Mouse (Mus musculus) kidney, embryonic 15.5 days (tissue): ENCODE data around the gene Cdkn2d. TPM values are rescaled to one million over a fixed set of nuclear protein-coding genes. Genes with fewer than 3 reads are reported as not detected.

Source experiments
- ATAC-seq: fragments of 200-750 bp; cut with Nextera tagmentation; replicated peaks from 2 replicates; pipeline ENCODE4 v1.8.0; 2017; ENCODE audit warnings: moderate TSS enrichment; ENCODE audit not compliant: low FRiP score
- H3K27ac ChIP-seq: fragments of 300-500 bp; sonication (generic); 2 replicates; pipeline ENCODE4 v1.5.1; 2015; ENCODE audit warnings: mild to moderate bottlenecking, inconsistent platforms
- H3K27me3 ChIP-seq: fragments of 300-500 bp; sonication (generic); 2 replicates; pipeline ENCODE4 v1.6.1; 2015; ENCODE audit warnings: inconsistent platforms
- H3K36me3 ChIP-seq: fragments of 300-500 bp; sonication (generic); 2 replicates; pipeline ENCODE4 v1.6.1; 2015; ENCODE audit warnings: inconsistent platforms
- H3K4me1 ChIP-seq: fragments of 300-500 bp; sonication (generic); 2 replicates; pipeline ENCODE4 v1.6.1; 2015; ENCODE audit warnings: inconsistent platforms
- H3K4me2 ChIP-seq: fragments of 300-500 bp; sonication (generic); 2 replicates; pipeline ENCODE4 v1.6.1; 2015; ENCODE audit warnings: moderate library complexity, mild to moderate bottlenecking, inconsistent platforms
- H3K4me3 ChIP-seq: fragments of 300-500 bp; sonication (generic); replicated peaks from 2 replicates; pipeline ENCODE4 v1.5.1; 2015; ENCODE audit warnings: mild to moderate bottlenecking, inconsistent platforms
- H3K9ac ChIP-seq: fragments of 300-500 bp; sonication (generic); 2 replicates; pipeline ENCODE4 v1.6.1; 2015; ENCODE audit warnings: mild to moderate bottlenecking, inconsistent platforms
- H3K9me3 ChIP-seq: fragments of 300-500 bp; sonication (generic); replicated peaks from 2 replicates; pipeline ENCODE4 v1.6.1; 2016; ENCODE audit warnings: inconsistent platforms
- WGBS: fragments of 180-500 bp; shearing (Covaris S2); methylation state at CpG from one replicate; pipeline ENCODE4 v1.1.7; 2015; ENCODE audit warnings: mixed read lengths; 5-methylcytosine and 5-hydroxymethylcytosine counted together
- polyA plus RNA-seq: library from polyadenylated mRNA; unstranded; fragments of >200 nt; fragmentation: Nextera tagmentation; extraction: Ambion mirVana; gene quantifications from 2 replicates; pipeline ENCODE4 v1.2.1, GENCODE M21; 2015

Gene Cdkn2d
- 51.2 and 51.5 TPM in 2 replicates for polyA plus RNA-seq

DNA sequence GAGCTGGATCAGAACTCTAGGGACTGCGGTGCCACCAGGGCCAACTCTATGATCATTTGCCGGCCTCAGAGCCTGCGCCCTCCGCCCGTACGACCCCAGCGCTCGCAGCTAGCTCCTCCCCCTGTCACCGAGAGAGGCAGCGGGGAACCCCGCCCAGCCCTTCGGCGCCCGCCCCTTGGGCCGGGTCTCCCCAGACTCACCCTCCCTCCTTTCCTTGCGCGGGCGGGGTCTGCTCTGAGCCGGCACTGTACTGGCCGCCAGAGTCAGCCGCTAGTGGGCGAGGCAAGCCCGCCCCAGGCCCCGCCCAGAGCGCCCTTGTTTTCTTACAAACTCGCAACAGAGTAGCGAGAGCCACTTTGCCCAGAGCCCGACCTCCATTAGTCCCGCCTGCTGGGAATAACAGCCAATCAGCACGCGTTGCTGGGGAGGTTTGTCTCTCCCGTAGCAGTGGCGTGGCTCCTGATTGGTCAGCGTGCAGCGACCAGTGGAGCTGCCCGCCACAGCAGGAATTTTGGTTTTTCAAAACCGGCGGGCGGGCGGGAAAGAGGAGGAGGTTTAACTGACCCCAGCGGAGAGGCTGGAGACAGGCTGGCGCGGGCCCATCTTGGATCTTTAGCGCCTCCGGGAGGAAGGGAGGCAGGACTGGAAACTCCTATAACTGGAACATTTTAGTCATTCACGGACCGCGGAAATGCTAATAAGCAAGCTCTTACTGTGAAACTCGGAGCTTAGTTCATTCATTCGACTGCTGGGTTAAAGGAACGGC lies at the start of gene Cdkn2d:
Gene Cdkn2d (minus strand): TSS at position 386 of the 766 bp plus-strand sequence.
- WGBS: under 1% methylated on average over 46 of the region's 51 CpGs
- no peaks in the 10 kb centered on the region for H3K27me3 ChIP-seq
- peak within 1 kb of the TSS; percentile 68 for H3K9ac ChIP-seq
- H3K4me3 ChIP-seq: peak within 1 kb of the TSS; percentile 60
- no peaks in the 10 kb centered on the region for H3K36me3 ChIP-seq
- peak within 1 kb of the TSS; percentile 96 for H3K27ac ChIP-seq
- peaks cover 36% of the 10 kb centered on the region for H3K4me1 ChIP-seq
- no peaks in the 10 kb centered on the region for H3K9me3 ChIP-seq
- peak; percentile 97 for ATAC-seq
- H3K4me2 ChIP-seq: peak within 1 kb of the TSS; percentile 75

DNA sequence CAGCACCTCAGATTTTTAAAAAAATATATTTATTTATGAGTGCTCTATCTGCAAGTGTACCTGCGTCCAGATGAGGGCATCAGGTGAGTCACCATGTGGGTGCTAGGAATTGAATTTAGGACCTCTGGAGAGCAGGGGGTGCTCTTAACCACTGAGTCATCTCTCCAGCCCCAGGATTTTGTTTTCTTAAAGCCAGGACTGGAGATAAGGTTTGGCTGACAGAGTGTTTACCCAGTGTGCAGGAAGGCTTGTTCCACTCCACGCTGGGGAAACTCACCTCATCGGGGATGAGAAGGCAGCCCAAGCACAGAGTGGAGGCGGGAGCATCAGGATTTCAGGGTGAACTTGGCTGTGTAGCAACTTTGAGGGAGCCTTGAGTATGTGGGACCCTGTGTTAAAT lies 49.2 kb upstream of the Cdkn2d start:
- no peaks in the 10 kb centered on the region for H3K9me3 ChIP-seq
- H3K4me1 ChIP-seq: peaks cover 12% of the 10 kb centered on the region
- H3K9ac ChIP-seq: no peak overlapping the region
- peaks cover 56% of the 10 kb centered on the region for H3K36me3 ChIP-seq
- ATAC-seq: no peak
- 84% methylated on average over 4 of the region's 4 CpGs for WGBS
- no peaks in the 10 kb centered on the region for H3K27me3 ChIP-seq
- H3K27ac ChIP-seq: no peak overlapping the region
- no peak overlapping the region for H3K4me2 ChIP-seq
- no peak overlapping the region for H3K4me3 ChIP-seq

DNA sequence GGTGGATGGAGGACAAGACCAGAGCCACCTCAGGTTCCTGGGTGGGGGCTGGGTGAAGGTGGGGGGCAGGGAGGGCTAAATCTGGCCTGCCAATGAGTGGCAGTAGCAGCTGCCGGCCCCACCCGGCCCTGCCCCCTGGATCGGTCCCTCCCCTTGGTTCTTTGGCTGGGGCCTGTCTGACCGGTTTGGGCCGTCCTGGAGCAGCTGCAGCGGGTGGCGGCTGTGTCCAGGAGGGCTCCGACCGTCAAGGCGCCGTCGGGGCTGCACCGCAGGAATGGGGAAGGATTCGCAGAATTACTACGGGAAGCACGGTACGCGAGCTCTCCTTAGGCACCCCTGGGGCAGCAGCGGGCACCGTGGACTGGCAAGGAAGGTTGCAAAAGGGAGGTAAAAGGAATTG lies 46.4 kb upstream of the Cdkn2d start:
- no peaks in the 10 kb centered on the region for H3K9me3 ChIP-seq
- WGBS: 21% methylated on average over 20 of the region's 20 CpGs
- H3K4me3 ChIP-seq: peak overlapping the region; percentile 37
- peak overlapping the region; percentile 43 for H3K4me2 ChIP-seq
- H3K27me3 ChIP-seq: no peaks in the 10 kb centered on the region
- no peak overlapping the region for H3K9ac ChIP-seq
- ATAC-seq: peak; percentile 88
- H3K36me3 ChIP-seq: peaks cover 30% of the 10 kb centered on the region
- H3K27ac ChIP-seq: peak overlapping the region; percentile 69
- peaks cover 23% of the 10 kb centered on the region for H3K4me1 ChIP-seq

DNA sequence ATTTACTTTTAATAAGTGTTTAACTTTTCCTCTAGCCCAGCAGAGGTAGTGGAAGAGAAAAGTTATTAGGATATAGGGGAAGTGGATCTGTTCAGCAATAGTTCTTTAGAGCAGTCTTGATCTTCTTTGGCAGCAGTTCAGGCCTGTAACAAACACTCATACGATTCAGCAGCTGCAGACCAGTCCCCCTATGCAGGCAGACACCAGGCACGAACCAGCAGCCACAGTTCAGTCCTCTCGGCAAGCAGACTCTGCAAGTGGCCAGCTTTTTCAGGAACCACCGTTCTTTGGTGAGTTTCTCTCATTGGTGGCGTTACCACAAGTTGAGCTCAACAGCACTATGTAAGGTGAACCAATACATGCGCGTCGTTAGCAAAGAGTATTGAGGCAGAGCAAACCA lies 45.3 kb upstream of the Cdkn2d start:
- no peak for ATAC-seq
- Histone ChIP-seq H3K27me3 (no peaks in the 10 kb centered on the region), H3K4me3 (no peak overlapping the region), H3K36me3 (peaks cover 18% of the 10 kb centered on the region), H3K9ac (no peak overlapping the region), H3K4me1 (peaks cover 35% of the 10 kb centered on the region), H3K4me2 (no peak overlapping the region), H3K9me3 (no peaks in the 10 kb centered on the region), H3K27ac (no peak overlapping the region)
- 84% methylated on average over 8 of the region's 8 CpGs for WGBS

DNA sequence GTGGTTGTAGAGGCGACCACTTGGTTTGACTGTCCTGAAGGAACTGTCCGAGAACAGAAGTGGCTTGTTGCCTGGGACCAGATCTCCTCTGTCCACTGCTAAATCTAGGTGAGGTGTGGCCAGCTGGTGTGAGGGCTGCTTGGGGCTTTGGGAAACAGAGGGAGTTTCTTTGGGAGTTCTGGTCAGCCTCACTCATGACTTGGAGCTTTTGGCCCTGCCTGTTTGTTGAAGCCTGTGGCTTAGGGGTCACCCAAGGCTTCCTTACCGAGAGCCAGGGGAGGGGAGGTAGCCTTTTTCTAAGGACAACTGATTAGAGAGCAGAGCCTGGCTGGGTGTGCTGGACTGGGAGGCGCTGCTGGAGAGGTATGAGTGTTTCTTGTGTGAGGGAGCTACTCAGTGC lies 44.2 kb upstream of the Cdkn2d start:
- no peak overlapping the region for H3K4me3 ChIP-seq
- H3K27ac ChIP-seq: no peak overlapping the region
- peaks cover 36% of the 10 kb centered on the region for H3K4me1 ChIP-seq
- no peak overlapping the region for H3K4me2 ChIP-seq
- H3K27me3 ChIP-seq: no peaks in the 10 kb centered on the region
- 78% methylated on average over 4 of the region's 4 CpGs for WGBS
- no peak overlapping the region for H3K9ac ChIP-seq
- no peak for ATAC-seq
- no peaks in the 10 kb centered on the region for H3K9me3 ChIP-seq
- H3K36me3 ChIP-seq: peaks cover 12% of the 10 kb centered on the region

DNA sequence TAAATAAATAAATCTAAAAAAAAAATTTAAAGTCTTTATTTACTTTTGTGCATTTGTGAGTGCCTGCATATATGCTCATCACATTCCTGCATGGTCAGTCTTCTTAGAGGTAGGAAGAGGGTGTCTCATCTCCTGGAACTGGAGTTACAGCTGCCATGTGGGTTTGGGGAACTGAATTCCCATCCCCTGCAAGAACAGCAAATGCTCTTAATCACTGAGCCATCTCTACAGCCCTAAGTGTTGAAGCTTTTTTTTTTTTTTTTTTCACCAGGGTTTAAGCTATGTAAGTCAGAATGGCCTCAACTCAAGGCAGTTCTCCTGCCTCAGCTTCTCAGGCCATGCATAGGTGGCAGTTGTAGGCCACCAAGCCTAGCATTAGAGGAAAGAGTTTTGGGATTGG lies 43.5 kb upstream of the Cdkn2d start:
- Histone ChIP-seq H3K4me2 (no peak overlapping the region), H3K4me1 (peaks cover 36% of the 10 kb centered on the region), H3K4me3 (no peak overlapping the region), H3K27me3 (no peaks in the 10 kb centered on the region), H3K9ac (no peak overlapping the region), H3K36me3 (peaks cover 5% of the 10 kb centered on the region; the same call in 1 of the 2 replicates), H3K9me3 (no peaks in the 10 kb centered on the region), H3K27ac (no peak overlapping the region)
- no peak for ATAC-seq

DNA sequence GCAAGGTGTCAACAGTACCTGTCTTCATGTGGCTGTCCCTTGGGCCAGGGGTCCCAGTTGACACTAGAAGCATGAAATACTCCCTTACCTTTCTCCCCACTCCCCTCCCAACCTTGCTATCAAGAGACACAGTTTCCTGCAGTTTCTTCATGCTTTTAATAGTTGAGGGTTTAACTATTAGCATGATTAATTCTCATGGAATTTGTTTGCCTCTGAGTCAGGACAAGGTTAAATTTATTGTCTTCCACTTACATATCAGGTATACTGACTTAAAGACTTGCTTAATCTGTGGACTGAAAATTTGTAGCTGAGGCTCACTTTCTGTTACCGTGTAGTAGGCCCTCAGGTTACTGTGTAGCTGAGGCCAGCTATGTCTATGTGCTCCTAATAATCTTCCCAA lies 42.3 kb upstream of the Cdkn2d start:
- no peaks in the 10 kb centered on the region for H3K36me3 ChIP-seq
- 53% methylated on average over 1 of the region's 1 CpGs for WGBS
- no peak overlapping the region for H3K27ac ChIP-seq
- no peak for ATAC-seq
- no peak overlapping the region for H3K4me2 ChIP-seq
- no peaks in the 10 kb centered on the region for H3K9me3 ChIP-seq
- no peak overlapping the region for H3K9ac ChIP-seq
- peaks cover 36% of the 10 kb centered on the region for H3K4me1 ChIP-seq
- H3K4me3 ChIP-seq: no peak overlapping the region
- H3K27me3 ChIP-seq: no peaks in the 10 kb centered on the region

DNA sequence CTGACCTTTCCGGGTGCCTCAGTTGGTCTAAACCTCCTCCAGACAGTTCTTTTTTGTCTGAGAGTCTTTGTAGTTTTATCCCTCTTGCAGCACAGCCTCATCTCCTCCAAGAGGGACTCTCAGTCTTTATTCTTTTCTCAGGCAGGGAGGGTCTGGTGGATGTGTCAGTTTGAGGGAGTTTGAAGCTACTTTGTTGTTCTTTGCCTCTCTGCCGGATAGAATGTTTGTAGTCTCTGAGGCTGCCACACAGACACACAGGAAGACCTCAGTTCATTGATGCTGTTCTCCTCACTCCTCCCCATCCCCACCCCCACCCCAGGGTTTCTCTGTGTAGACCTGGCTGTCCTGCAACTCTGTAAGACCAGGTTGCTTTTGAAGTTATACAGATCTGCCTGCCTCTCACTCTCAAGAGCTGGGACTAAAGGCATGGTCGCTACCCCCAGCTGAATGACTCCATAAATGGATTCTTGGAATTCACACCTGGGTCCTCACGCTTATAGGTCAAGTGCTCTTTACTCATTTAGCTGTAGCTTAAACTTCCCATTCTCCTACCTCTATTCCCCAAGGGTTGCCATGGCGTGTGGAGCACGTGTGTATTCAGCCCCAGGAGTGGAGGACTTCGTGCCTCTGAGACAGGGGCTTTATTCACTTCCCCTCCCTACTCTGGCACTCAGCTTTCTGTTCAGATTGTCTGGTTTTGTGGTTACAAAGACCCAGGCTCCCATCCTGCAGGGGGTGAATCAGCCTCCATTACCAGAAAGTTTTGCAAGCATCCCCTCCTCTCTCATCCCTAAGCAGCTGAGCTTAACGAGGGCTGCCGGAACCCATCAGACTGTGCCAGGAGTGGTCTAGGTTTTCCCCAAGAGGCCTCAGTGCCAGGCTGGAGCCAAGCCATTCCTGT lies 41.2 kb upstream of the Cdkn2d start:
- H3K27ac ChIP-seq: 0 out of 2 replicates have a peak overlapping the region, but pooled peaks have one; percentile 39
- no peak overlapping the region for H3K4me2 ChIP-seq
- H3K9me3 ChIP-seq: no peaks in the 10 kb centered on the region
- H3K36me3 ChIP-seq: no peaks in the 10 kb centered on the region
- no peak for ATAC-seq
- WGBS: 39% methylated on average over 9 of the region's 9 CpGs
- H3K9ac ChIP-seq: no peak overlapping the region
- H3K27me3 ChIP-seq: no peaks in the 10 kb centered on the region
- no peak overlapping the region for H3K4me3 ChIP-seq
- H3K4me1 ChIP-seq: peaks cover 30% of the 10 kb centered on the region

DNA sequence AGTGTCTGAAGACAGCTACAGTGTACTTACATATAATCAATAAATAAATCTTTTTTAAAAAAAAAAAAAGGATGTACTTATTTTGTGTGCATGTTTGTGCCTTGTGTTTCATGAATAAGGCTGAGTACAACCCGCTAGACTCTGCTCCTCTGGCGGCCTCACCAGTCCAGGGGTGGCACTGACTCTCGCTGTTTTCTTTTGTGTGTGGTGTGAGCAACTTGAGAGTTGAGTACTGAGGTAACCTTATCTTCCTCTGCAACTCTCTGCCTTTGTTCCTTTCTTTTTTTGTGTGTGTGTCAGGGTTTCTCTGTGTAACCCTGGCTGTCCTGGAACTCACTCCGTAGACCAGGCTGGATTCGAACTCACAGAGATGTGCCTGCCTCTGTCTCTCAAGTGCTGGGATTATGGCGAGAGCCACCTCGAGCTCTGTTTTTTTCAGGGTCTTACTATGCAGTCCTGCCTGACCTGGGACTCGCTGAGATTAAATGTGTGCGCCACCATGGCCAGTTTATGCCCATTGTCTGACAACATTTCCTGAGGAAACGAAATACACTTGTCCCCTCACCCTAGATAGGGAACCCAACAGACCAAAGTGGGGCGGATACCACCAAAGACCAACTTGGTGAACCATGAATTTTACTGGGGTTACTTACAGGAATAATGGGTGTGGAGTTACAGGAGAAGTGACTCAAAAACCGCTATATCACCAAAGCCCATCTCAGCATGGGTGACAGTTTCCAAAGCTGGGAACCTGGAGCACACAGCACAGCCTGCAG lies 40.3 kb upstream of the Cdkn2d start:
- 79% methylated on average over 12 of the region's 12 CpGs for WGBS
- ATAC-seq: no peak
- no peaks in the 10 kb centered on the region for H3K9me3 ChIP-seq
- H3K4me3 ChIP-seq: no peak overlapping the region
- no peaks in the 10 kb centered on the region for H3K27me3 ChIP-seq
- peaks cover 25% of the 10 kb centered on the region for H3K4me1 ChIP-seq
- no peak overlapping the region for H3K4me2 ChIP-seq
- H3K9ac ChIP-seq: no peak overlapping the region
- H3K27ac ChIP-seq: 0 out of 2 replicates have a peak overlapping the region, but pooled peaks have one; percentile 39
- no peaks in the 10 kb centered on the region for H3K36me3 ChIP-seq

DNA sequence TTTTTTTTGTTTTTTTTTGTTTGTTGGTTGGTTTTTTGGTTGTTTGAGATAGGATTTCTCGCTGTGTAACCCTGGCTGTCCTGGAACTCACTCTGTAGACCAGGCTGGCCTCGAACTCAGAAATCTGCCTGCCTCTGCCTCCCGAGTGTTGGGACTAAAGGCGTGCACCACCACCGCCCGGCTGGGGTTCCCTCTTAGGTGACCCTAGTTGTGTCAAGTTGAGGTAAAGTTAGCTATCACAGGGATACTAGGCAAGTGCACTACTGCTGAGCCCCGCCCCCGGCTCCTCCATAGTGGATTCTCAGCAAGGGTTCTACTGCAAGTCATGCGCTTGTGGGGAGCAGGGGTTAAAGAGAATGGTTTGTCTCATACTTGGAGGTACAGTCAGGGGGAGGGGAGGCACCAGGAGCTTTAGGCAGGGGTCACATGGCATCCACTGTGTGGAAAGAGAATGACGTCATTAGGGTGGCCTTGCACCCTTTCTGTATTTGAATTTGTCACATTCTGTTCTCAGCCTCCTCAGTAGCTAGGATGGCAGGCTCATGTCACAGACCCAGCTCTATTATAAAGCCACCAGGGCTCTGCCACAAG lies 38.6 kb upstream of the Cdkn2d start:
- Histone ChIP-seq H3K27me3 (no peaks in the 10 kb centered on the region), H3K36me3 (no peaks in the 10 kb centered on the region), H3K9me3 (no peaks in the 10 kb centered on the region), H3K27ac (no peak overlapping the region), H3K4me2 (no peak overlapping the region), H3K4me3 (no peak overlapping the region), H3K9ac (no peak overlapping the region), H3K4me1 (peaks cover 25% of the 10 kb centered on the region)
- WGBS: 95% methylated on average over 10 of the region's 10 CpGs
- no peak for ATAC-seq

DNA sequence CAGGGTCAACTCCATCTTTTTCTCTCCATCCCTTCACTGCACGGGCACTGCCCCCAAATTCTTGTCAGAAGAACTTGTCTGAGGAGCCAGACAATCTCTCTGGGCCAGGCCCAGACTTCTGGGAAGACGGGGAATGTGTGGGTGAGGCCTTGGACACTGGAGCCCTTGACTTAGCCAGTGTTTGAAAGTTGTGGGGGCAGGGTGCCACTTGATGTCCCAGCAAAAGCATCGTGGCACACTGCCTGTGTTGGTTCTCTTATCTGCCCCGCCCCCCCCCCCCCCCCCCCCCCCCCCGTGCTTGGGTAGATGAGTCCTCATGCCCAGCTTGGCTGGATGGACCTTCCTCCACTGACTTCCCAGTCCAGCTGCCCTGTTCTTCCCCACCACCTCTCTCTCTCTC lies 37.8 kb upstream of the Cdkn2d start:
- Histone ChIP-seq H3K27me3 (no peaks in the 10 kb centered on the region), H3K4me2 (no peak overlapping the region), H3K9ac (no peak overlapping the region), H3K27ac (no peak overlapping the region), H3K4me1 (peaks cover 28% of the 10 kb centered on the region), H3K36me3 (no peaks in the 10 kb centered on the region), H3K4me3 (no peak overlapping the region), H3K9me3 (no peaks in the 10 kb centered on the region)
- 70% methylated on average over 3 of the region's 5 CpGs for WGBS
- ATAC-seq: no peak
